Mouse (Mus musculus): ENCODE data around the gene Sars.

- TF ChIP-seq USF1 (IDR thresholded peaks at IDR 0.05; ENCODE audit: low read depth) (no peak), POLR2A (IDR thresholded peaks at IDR 0.05; ENCODE audit: insufficient read length, low read depth) (no peak), E2F4 (IDR thresholded peaks at IDR 0.05; ENCODE audit: insufficient read depth) (no peak), POLR2AphosphoS2 (IDR thresholded peaks at IDR 0.05; ENCODE audit: insufficient read length, low read depth) (no peak), CEBPB (IDR thresholded peaks at IDR 0.05; ENCODE audit: insufficient read depth, poor library complexity, severe bottlenecking) (no peak), TCF3 (IDR thresholded peaks at IDR 0.05; ENCODE audit: insufficient read length, low read depth) (no peak), SRF (IDR thresholded peaks at IDR 0.05; ENCODE audit: control insufficient read depth, insufficient read length, low read depth) (no peak), MYOD1 (IDR thresholded peaks at IDR 0.05; ENCODE audit: control insufficient read depth in 1 of 3, insufficient read length in 2 of 3, low read depth in 2 of 3) (no peak), MAX (IDR thresholded peaks at IDR 0.05; ENCODE audit: low read depth) (no peak), TCF12 (IDR thresholded peaks at IDR 0.05; ENCODE audit: insufficient read depth, poor library complexity, severe bottlenecking) (no peak), MYOG (IDR thresholded peaks at IDR 0.05; ENCODE audit: control insufficient read depth in 1 of 3, insufficient read depth in 1 of 3, insufficient read length in 2 of 3, low read depth in 2 of 3) (no peak), REST (IDR thresholded peaks at IDR 0.05; ENCODE audit: insufficient read depth, insufficient read length) (no peak)
Observed at GRCm38 (mm10) chr3:108380695-108381094, 64.3 kb downstream of the Sars start.
